Mouse (Mus musculus): ENCODE results near the gene Clspn. TPM values are rescaled to one million over a fixed set of nuclear protein-coding genes. Genes with fewer than 3 reads are reported as not detected.

Clspn gene
- polyA plus RNA-seq, 1 experiment from 2014 or later = 20.6 TPM

DNA sequence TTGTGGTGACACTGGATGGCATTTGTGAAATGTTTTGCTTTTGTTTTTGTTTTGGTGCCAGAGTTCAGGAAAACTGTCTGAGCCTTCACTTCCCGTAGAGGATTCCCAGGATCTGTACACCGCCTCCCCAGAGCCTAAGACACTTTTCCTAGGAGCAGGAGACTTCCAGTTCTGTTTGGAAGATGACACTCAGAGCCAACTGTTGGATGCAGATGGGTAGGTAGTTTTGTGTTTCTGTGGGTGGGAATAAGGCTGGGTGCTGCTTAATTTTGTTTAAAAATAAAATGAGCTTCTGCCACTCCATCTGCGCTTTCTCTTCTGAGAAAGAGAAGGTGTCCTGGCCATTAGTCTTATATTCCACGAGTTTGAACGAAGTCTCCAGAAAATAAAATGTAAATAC lies 19.5 kb downstream of the Clspn start:
- WGBS (ENCODE audit: insufficient replicate concordance) = 92% methylated on average over 5 of the region's 5 CpGs
- Histone ChIP-seq H3K36me3 (replicated peaks; ENCODE audit: insufficient read depth, low read length) (peaks cover 90% of the 10 kb centered on the region), H3K27me3 (ENCODE audit: insufficient read depth, low read length) (no peaks in the 10 kb centered on the region), H3K9me3 (ENCODE audit: low read length) (no peaks in the 10 kb centered on the region), H3K4me3 (ENCODE audit: low read depth, low read length) (no peak overlapping the region), H3K9ac (replicated peaks) (no peak overlapping the region), H3K27ac (ENCODE audit: low read depth) (no peak overlapping the region), H3K4me2 (ENCODE audit: low read depth, low read length) (no peak overlapping the region), H3K4me1 (ENCODE audit: insufficient read depth) (no peaks in the 10 kb centered on the region)
- no peak for ATAC-seq
- DNase-seq = no peak
- TF ChIP-seq EP300 (IDR thresholded peaks at IDR 0.05; ENCODE audit: low read depth) = no peak
- no peak for TF ChIP-seq CTCF (IDR thresholded peaks at IDR 0.05; ENCODE audit: low read depth)

DNA sequence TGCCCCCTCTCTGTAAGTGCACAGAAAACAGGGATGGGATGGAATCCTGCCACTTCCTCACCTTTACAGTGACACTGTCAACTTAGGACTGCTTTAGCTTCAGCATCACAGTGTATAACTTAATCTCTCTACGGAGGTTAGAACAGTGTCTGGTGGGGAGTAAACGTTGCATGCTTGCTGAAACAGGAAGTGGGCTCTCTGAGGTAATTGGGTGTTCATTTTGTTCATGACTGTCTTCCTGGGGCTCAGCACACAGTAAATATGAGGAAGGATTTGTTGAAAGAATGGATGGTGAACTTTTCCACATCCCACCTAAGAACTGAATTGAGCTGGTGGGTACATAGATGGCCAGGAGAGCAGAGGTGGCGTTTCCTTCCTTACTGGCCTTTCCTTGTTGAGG lies 21.2 kb downstream of the Clspn start:
- 58% methylated on average over 3 of the region's 3 CpGs for WGBS (ENCODE audit: insufficient replicate concordance)
- Histone ChIP-seq H3K36me3 (replicated peaks; ENCODE audit: insufficient read depth, low read length) (peaks cover 81% of the 10 kb centered on the region), H3K4me2 (ENCODE audit: low read depth, low read length) (no peak overlapping the region), H3K9me3 (ENCODE audit: low read length) (no peaks in the 10 kb centered on the region), H3K27me3 (ENCODE audit: insufficient read depth, low read length) (no peaks in the 10 kb centered on the region), H3K27ac (ENCODE audit: low read depth) (no peak overlapping the region), H3K4me3 (ENCODE audit: low read depth, low read length) (no peak overlapping the region), H3K9ac (replicated peaks) (no peak overlapping the region), H3K4me1 (ENCODE audit: insufficient read depth) (no peaks in the 10 kb centered on the region)
- DNase-seq (no peak), ATAC-seq (no peak)
- TF ChIP-seq EP300 (IDR thresholded peaks at IDR 0.05; ENCODE audit: low read depth) = no peak
- no peak for TF ChIP-seq CTCF (IDR thresholded peaks at IDR 0.05; ENCODE audit: low read depth)

DNA sequence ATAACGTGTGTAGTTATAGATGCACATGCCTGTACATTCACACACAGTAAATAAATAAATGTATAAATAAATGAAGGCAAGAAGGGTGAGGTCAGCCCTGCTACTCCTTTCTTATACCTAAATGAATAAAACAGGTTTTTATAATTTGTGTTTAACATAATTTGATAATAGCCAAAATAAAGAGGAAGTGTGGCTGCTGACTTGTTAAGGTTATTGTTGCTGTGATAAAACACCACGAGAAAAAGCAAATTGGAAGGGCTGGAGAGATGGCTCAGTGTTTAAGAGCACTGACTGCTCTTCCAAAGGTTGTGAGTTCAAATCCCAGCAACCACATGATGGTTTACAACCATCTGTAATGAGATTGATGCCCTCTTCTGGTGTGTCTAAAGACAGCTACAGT lies 22.3 kb downstream of the Clspn start:
- H3K4me3 ChIP-seq (ENCODE audit: low read depth, low read length) = no peak overlapping the region
- TF ChIP-seq CTCF (IDR thresholded peaks at IDR 0.05; ENCODE audit: low read depth) = no peak
- TF ChIP-seq EP300 (IDR thresholded peaks at IDR 0.05; ENCODE audit: low read depth) = no peak
- no peak overlapping the region for H3K27ac ChIP-seq (ENCODE audit: low read depth)
- H3K4me2 ChIP-seq (ENCODE audit: low read depth, low read length) = no peak overlapping the region
- DNase-seq (no peak), ATAC-seq (no peak)
- H3K36me3 ChIP-seq (replicated peaks; ENCODE audit: insufficient read depth, low read length) = peaks cover 79% of the 10 kb centered on the region
- no peak overlapping the region for H3K9ac ChIP-seq (replicated peaks)
- WGBS (ENCODE audit: insufficient replicate concordance) = 83% methylated on average over 2 of the region's 2 CpGs
- no peaks in the 10 kb centered on the region for H3K9me3 ChIP-seq (ENCODE audit: low read length)
- no peaks in the 10 kb centered on the region for H3K27me3 ChIP-seq (ENCODE audit: insufficient read depth, low read length)
- no peaks in the 10 kb centered on the region for H3K4me1 ChIP-seq (ENCODE audit: insufficient read depth)

DNA sequence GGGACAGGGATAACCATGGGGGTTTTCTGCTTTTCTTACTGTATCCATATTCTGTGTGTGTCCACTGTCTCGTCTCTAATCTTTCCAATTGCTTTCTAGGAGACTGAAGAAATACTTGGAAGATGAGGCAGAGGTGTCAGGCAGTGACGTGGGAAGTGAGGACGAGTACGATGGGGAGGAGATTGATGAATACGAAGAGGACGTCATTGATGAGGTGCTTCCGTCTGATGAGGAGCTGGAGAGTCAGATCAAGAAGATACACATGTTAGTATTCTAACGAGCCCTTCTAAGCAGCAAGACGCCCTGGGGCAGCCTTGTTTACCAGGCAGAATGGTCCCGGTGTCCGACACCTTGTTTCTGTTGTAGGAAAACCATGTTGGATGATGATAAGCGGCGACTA lies 29.0 kb downstream of the Clspn start:
- WGBS (ENCODE audit: insufficient replicate concordance) = 96% methylated on average over 13 of the region's 13 CpGs
- Histone ChIP-seq H3K36me3 (replicated peaks; ENCODE audit: insufficient read depth, low read length) (peaks cover 62% of the 10 kb centered on the region), H3K27ac (ENCODE audit: low read depth) (no peak overlapping the region), H3K4me1 (ENCODE audit: insufficient read depth) (no peaks in the 10 kb centered on the region), H3K9me3 (ENCODE audit: low read length) (peaks cover 3% of the 10 kb centered on the region; the same call in 1 of the 2 replicates), H3K4me2 (ENCODE audit: low read depth, low read length) (no peak overlapping the region), H3K4me3 (ENCODE audit: low read depth, low read length) (no peak overlapping the region), H3K27me3 (ENCODE audit: insufficient read depth, low read length) (no peaks in the 10 kb centered on the region), H3K9ac (replicated peaks) (no peak overlapping the region)
- ATAC-seq = no peak
- no peak for DNase-seq
- TF ChIP-seq EP300 (IDR thresholded peaks at IDR 0.05; ENCODE audit: low read depth) (no peak), CTCF (IDR thresholded peaks at IDR 0.05; ENCODE audit: low read depth) (no peak)

DNA sequence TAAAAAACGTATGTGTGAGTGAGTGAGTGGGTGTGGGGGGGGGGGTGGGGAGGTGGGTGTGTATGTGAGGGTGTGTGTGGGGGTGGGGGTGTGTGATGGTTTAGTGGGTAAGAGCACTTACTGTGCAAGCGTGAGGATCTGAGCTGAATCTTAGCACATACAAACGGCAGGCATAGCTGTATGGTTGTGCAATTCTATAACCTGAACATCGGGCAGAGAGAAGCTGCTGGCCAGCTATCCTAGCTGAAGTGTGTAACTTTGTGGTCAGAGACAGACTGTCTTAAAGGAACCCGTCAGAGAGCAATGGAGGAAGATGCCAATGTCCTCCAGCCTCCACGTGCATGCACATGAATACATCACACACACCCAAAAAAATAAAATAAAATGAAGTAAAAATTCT lies 35.3 kb downstream of the Clspn start:
- TF ChIP-seq CTCF (IDR thresholded peaks at IDR 0.05; ENCODE audit: low read depth) = no peak
- TF ChIP-seq EP300 (IDR thresholded peaks at IDR 0.05; ENCODE audit: low read depth) = no peak
- Histone ChIP-seq H3K4me3 (ENCODE audit: low read depth, low read length) (no peak overlapping the region), H3K9ac (replicated peaks) (no peak overlapping the region), H3K36me3 (replicated peaks; ENCODE audit: insufficient read depth, low read length) (peaks cover 44% of the 10 kb centered on the region), H3K4me1 (ENCODE audit: insufficient read depth) (no peaks in the 10 kb centered on the region), H3K4me2 (ENCODE audit: low read depth, low read length) (no peak overlapping the region), H3K9me3 (ENCODE audit: low read length) (peaks cover under 1% of the 10 kb centered on the region; the same call in 1 of the 2 replicates), H3K27me3 (ENCODE audit: insufficient read depth, low read length) (no peaks in the 10 kb centered on the region), H3K27ac (ENCODE audit: low read depth) (no peak overlapping the region)
- 81% methylated on average over 6 of the region's 6 CpGs for WGBS (ENCODE audit: insufficient replicate concordance)
- ATAC-seq (no peak), DNase-seq (no peak)

DNA sequence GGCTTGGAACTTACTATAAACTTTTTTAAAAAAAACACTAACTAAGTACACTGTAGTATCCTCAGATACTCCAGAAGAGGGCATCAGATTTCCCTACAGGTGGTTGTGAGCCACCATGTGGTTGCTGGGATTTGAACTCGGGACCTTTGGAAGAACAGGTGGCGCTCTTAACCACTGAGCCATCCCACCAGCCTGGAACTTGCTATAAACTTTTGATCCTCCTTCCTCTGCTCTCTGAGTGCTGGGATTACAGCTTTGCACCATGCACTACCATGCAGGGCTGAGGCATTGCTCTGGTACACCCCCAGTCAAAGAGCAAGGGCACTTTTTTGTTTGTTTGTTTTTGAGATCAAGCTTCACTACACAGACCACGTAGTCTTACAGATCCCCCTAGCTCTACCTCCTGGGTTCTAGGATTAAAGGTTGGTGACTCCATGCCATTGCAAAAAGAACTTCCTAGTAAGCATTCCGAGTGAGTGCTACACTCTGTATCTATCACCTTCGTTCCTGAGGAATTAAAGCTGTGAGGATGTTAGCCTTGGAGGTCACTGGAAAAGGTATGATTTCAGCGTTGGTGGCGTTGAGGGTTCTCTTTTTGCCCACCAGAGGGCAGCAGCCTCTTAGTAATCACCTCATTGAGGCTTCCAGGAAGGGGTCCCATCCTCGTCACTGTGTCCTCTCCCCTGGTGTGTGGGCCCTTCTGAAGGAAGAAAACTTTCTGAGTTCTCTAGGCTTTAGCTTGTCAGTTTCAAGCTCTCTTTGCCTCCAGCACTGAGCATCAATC lies 43.4 kb downstream of the Clspn start:
- TF ChIP-seq CTCF (IDR thresholded peaks at IDR 0.05; ENCODE audit: low read depth) = peak; percentile 87
- TF ChIP-seq EP300 (IDR thresholded peaks at IDR 0.05; ENCODE audit: low read depth) = no peak

More for the DNA sequence above, 43.4 kb downstream of the Clspn start:
- no peaks in the 10 kb centered on the region for H3K4me1 ChIP-seq (ENCODE audit: insufficient read depth)
- no peaks in the 10 kb centered on the region for H3K9me3 ChIP-seq (ENCODE audit: low read length)
- peak; percentile 58 for DNase-seq
- H3K27me3 ChIP-seq (ENCODE audit: insufficient read depth, low read length) = no peaks in the 10 kb centered on the region
- whole genome bisulfite sequencing (ENCODE audit: insufficient replicate concordance) = 26% methylated on average over 8 of the region's 8 CpGs
- H3K36me3 ChIP-seq (replicated peaks; ENCODE audit: insufficient read depth, low read length) = no peaks in the 10 kb centered on the region
- no peak overlapping the region for H3K9ac ChIP-seq (replicated peaks)
- ATAC-seq = no peak
- no peak overlapping the region for H3K4me2 ChIP-seq (ENCODE audit: low read depth, low read length)
- H3K4me3 ChIP-seq (ENCODE audit: low read depth, low read length) = no peak overlapping the region
- H3K27ac ChIP-seq (ENCODE audit: low read depth) = no peak overlapping the region
